Mouse (Mus musculus) heart, adult 2 months (tissue): ENCODE measurements around the gene Scly. TPM values are rescaled to one million over a fixed set of nuclear protein-coding genes. Genes with fewer than 3 reads are reported as not detected.

Experiments used
- DNase-seq, 2 experiments: peaks; one replicate each; pipeline ENCODE4 v3.0.0; 2021
- H3K27ac ChIP-seq: fragments of 200-600 bp; 2 replicates; pipeline ENCODE4 v1.8.1; 2022
- H3K27me3 ChIP-seq: fragments of 200-500 bp; 2 replicates; pipeline ENCODE4 v1.6.1; 2012; ENCODE audit warnings: mild to moderate bottlenecking, low read length, inconsistent platforms, mixed read lengths; ENCODE audit not compliant: control insufficient read depth, insufficient read depth
- H3K36me3 ChIP-seq: fragments of 200-500 bp; 2 replicates; pipeline ENCODE4 v1.6.1; 2012; ENCODE audit warnings: low read length, inconsistent platforms; ENCODE audit not compliant: control insufficient read depth, insufficient read depth
- H3K4me1 ChIP-seq: fragments of 200-500 bp; 2 replicates; pipeline ENCODE4 v1.6.1; 2011; ENCODE audit warnings: low read length; ENCODE audit not compliant: control insufficient read depth, insufficient read depth
- H3K4me3 ChIP-seq: fragments of 200-600 bp; 2 replicates; pipeline ENCODE4 v1.8.1; 2022
- H3K79me2 ChIP-seq: fragments of 200-500 bp; replicated peaks from 2 replicates; pipeline ENCODE4 v1.6.1; 2012; ENCODE audit warnings: mild to moderate bottlenecking, inconsistent platforms, low read length, moderate library complexity, mixed read lengths; ENCODE audit not compliant: control insufficient read depth, insufficient read depth
- H3K9ac ChIP-seq: fragments of 200-500 bp; 2 replicates; pipeline ENCODE4 v1.6.1; 2012; ENCODE audit warnings: low read depth, mild to moderate bottlenecking, control low read depth, inconsistent platforms, low read length, mixed read lengths
- CTCF ChIP-seq: fragments of 200-600 bp; IDR thresholded peaks from 2 replicates; pipeline ENCODE4 v1.8.1; 2022; ENCODE audit warnings: antibody characterized with exemption, mild to moderate bottlenecking, moderate library complexity
- EP300 ChIP-seq: fragments of 200-500 bp; IDR thresholded peaks from 2 replicates; pipeline ENCODE4 v1.6.1; 2011; ENCODE audit warnings: low read depth, low read length, control low read depth; ENCODE audit not compliant: insufficient read depth
- POLR2A ChIP-seq: fragments of 200-500 bp; IDR thresholded peaks from 2 replicates; pipeline ENCODE4 v1.6.1; 2011; ENCODE audit warnings: mild to moderate bottlenecking, low read depth, low read length, control low read depth; ENCODE audit not compliant: insufficient read depth
- WGBS: fragments of 180-500 bp; shearing (Covaris S2); methylation state at CpG from one replicate; pipeline ENCODE4 v1.1.7; 2018; 5-methylcytosine and 5-hydroxymethylcytosine counted together
- intact Hi-C: fragments of 180-260 bp; cut with DNase I; formaldehyde crosslinking; loops from one replicate; pipeline ENCODE4 v1.15.1; 2025
- polyA plus RNA-seq: library from polyadenylated mRNA; depleted of rRNA; stranded (reverse); fragments of >200 nt; gene quantifications from 2 replicates; pipeline ENCODE4 v1.2.3, GENCODE M21; 2012
- total RNA-seq, 2 experiments: library from RNA; stranded (reverse); gene quantifications; 2 replicates each; pipeline ENCODE4 v1.2.3; 2021

The Scly gene
- total and polyA plus RNA-seq, 3 experiments, result 14.4 to 19.2 (median 17.0) TPM

GRCm38 (mm10) chr1:91251148-91251650, 46.9 kb upstream of the Scly start:
- 13% methylated on average over 5 of the region's 5 CpGs for WGBS
- intact Hi-C loops, result no loop called here

GRCm38 (mm10) chr1:91251927-91252326, 46.2 kb upstream of the Scly start:
- 28% methylated on average over 8 of the region's 8 CpGs for WGBS
- intact Hi-C loops, result no loop called here
- H3K27me3 ChIP-seq, result no peaks in the 10 kb centered on the region
- H3K79me2 ChIP-seq, result peaks cover 6% of the 10 kb centered on the region
- TF ChIP-seq POLR2A, result no peak
- TF ChIP-seq CTCF, result peak; percentile 53
- no peak for TF ChIP-seq EP300
- H3K4me3 ChIP-seq, result no peak overlapping the region
- H3K9ac ChIP-seq, result 0 out of 2 replicates have a peak overlapping the region, but pooled peaks have one; percentile 25
- peaks cover 7% of the 10 kb centered on the region for H3K4me1 ChIP-seq
- peaks cover 4% of the 10 kb centered on the region for H3K36me3 ChIP-seq
- no peak overlapping the region for H3K27ac ChIP-seq
- no peak for DNase-seq

More at GRCm38 (mm10) chr1:91251148-91251650, 46.9 kb upstream of the Scly start:
- Histone ChIP-seq H3K36me3 (peaks cover 4% of the 10 kb centered on the region), H3K9ac (peak overlapping the region; percentile 93), H3K4me3 (peak overlapping the region; percentile 91), H3K27me3 (no peaks in the 10 kb centered on the region), H3K27ac (peak overlapping the region; percentile 86), H3K79me2 (peaks cover 6% of the 10 kb centered on the region), H3K4me1 (peaks cover 7% of the 10 kb centered on the region)
- TF ChIP-seq POLR2A (no peak), CTCF (no peak), EP300 (no peak)
- peak; percentile 25 to 28 for DNase-seq

- no peak overlapping the region for H3K4me3 ChIP-seq
- peaks cover 6% of the 10 kb centered on the region; the same call in 1 of the 2 replicates for H3K79me2 ChIP-seq
- no peak for DNase-seq
- TF ChIP-seq EP300 (no peak), CTCF (no peak), POLR2A (no peak)
- H3K27ac ChIP-seq, result no peak overlapping the region
- no peaks in the 10 kb centered on the region for H3K27me3 ChIP-seq
- H3K9ac ChIP-seq, result no peak overlapping the region
- H3K36me3 ChIP-seq, result peaks cover 15% of the 10 kb centered on the region
- peaks cover 3% of the 10 kb centered on the region for H3K4me1 ChIP-seq
- intact Hi-C loops, result no loop called here
Observed at GRCm38 (mm10) chr1:91257918-91258317, 40.2 kb upstream of the Scly start.

- no peak for TF ChIP-seq EP300
- no peak for TF ChIP-seq CTCF
- no peak for TF ChIP-seq POLR2A
- Histone ChIP-seq H3K79me2 (peaks cover 4% of the 10 kb centered on the region; the same call in 1 of the 2 replicates), H3K27me3 (no peaks in the 10 kb centered on the region), H3K36me3 (peaks cover 12% of the 10 kb centered on the region), H3K9ac (no peak overlapping the region), H3K4me3 (no peak overlapping the region), H3K27ac (no peak overlapping the region), H3K4me1 (peaks cover 3% of the 10 kb centered on the region)
- intact Hi-C loops, result no loop called here
- WGBS, result 57% methylated on average over 5 of the region's 5 CpGs
- DNase-seq, result no peak
Observed at GRCm38 (mm10) chr1:91259794-91260193, 38.3 kb upstream of the Scly start.

GRCm38 (mm10) chr1:91262508-91262907, 35.6 kb upstream of the Scly start:
- Histone ChIP-seq H3K27me3 (no peaks in the 10 kb centered on the region), H3K79me2 (peaks cover 3% of the 10 kb centered on the region; the same call in 1 of the 2 replicates), H3K27ac (no peak overlapping the region), H3K9ac (no peak overlapping the region), H3K36me3 (peaks cover 9% of the 10 kb centered on the region), H3K4me1 (peaks cover 3% of the 10 kb centered on the region), H3K4me3 (no peak overlapping the region)
- 90% methylated on average over 7 of the region's 7 CpGs for WGBS
- DNase-seq, result no peak
- TF ChIP-seq POLR2A (no peak), EP300 (no peak), CTCF (no peak)
- intact Hi-C loops, result no loop called here

GRCm38 (mm10) chr1:91272260-91272659, 25.9 kb upstream of the Scly start:
- Histone ChIP-seq H3K27ac (no peak overlapping the region), H3K36me3 (no peaks in the 10 kb centered on the region; the same call in 1 of the 2 replicates)
- intact Hi-C loops, result no loop called here

More at GRCm38 (mm10) chr1:91272260-91272659, 25.9 kb upstream of the Scly start:
- no peaks in the 10 kb centered on the region; the same call in 1 of the 2 replicates for H3K4me1 ChIP-seq
- DNase-seq, result no peak
- no peak overlapping the region for H3K4me3 ChIP-seq
- H3K9ac ChIP-seq, result no peak overlapping the region
- 93% methylated on average over 2 of the region's 2 CpGs for WGBS
- TF ChIP-seq POLR2A (no peak), CTCF (no peak), EP300 (no peak)
- no peaks in the 10 kb centered on the region for H3K79me2 ChIP-seq
- no peaks in the 10 kb centered on the region for H3K27me3 ChIP-seq
